Mouse (Mus musculus): Measurements from ENCODE around the gene Cdk6. TPM values are rescaled to one million over a fixed set of nuclear protein-coding genes. Genes with fewer than 3 reads are reported as not detected.
"Not testable (repeated sequence)": the region's sequence is repeated elsewhere in the genome, so short reads cannot be mapped to it uniquely, and the experiment has no call there.

The Cdk6 gene
- total RNA-seq, 1 experiment: 34.1 TPM

- Histone ChIP-seq H3K36me3 (ENCODE audit: control insufficient read depth, insufficient read depth, low read length, poor library complexity, severe bottlenecking) (no peaks in the 10 kb centered on the region; the same call in 1 of the 2 replicates), H3K9me3 (ENCODE audit: control insufficient read depth, insufficient read depth, low read depth, low read length) (no peaks in the 10 kb centered on the region), H3K4me1 (ENCODE audit: control insufficient read depth in 2 of 2, insufficient read depth in 2 of 2, low read length in 2 of 2, poor library complexity in 1 of 2) (no peaks in the 10 kb centered on the region), H3K9ac (ENCODE audit: insufficient read depth, low read depth, low read length, poor library complexity, severe bottlenecking) (no peak overlapping the region), H3K4me3 (ENCODE audit: insufficient read depth in 1 of 2, low read depth in 1 of 2, low read length in 2 of 2, poor library complexity in 1 of 2, severe bottlenecking in 1 of 2) (no peak overlapping the region), H3K27ac (ENCODE audit: insufficient read depth, low read depth, low read length, poor library complexity, severe bottlenecking) (no peak overlapping the region)
- DNase-seq (ENCODE audit: low read depth, low spot score): no peak
- in situ Hi-C loops (cut with MboI; ENCODE audit: low sequenced_read_pairs in 2 of 2, unreplicated experiment in 2 of 2): no loop called here
- no peak for TF ChIP-seq ZC3H11A (IDR thresholded peaks at IDR 0.05; ENCODE audit: borderline replicate concordance, low read depth, low read length)
- TF ChIP-seq ZNF384 (IDR thresholded peaks at IDR 0.05; ENCODE audit: low read depth, low read length): no peak
Observed at GRCm38 (mm10) chr5:3420832-3421228, 79.5 kb downstream of the Cdk6 start.

- DNase-seq (ENCODE audit: low read depth, low spot score); in situ Hi-C loops (cut with MboI; ENCODE audit: low sequenced_read_pairs in 2 of 2, unreplicated experiment in 2 of 2); H3K4me1 ChIP-seq (ENCODE audit: control insufficient read depth in 2 of 2, insufficient read depth in 2 of 2, low read length in 2 of 2, poor library complexity in 1 of 2); H3K4me3 ChIP-seq (ENCODE audit: insufficient read depth in 1 of 2, low read depth in 1 of 2, low read length in 2 of 2, poor library complexity in 1 of 2, severe bottlenecking in 1 of 2); H3K27ac ChIP-seq (ENCODE audit: insufficient read depth, low read depth, low read length, poor library complexity, severe bottlenecking); H3K36me3 ChIP-seq (ENCODE audit: control insufficient read depth, insufficient read depth, low read length, poor library complexity, severe bottlenecking); H3K9ac ChIP-seq (ENCODE audit: insufficient read depth, low read depth, low read length, poor library complexity, severe bottlenecking); H3K9me3 ChIP-seq (ENCODE audit: control insufficient read depth, insufficient read depth, low read depth, low read length): not testable (repeated sequence)
Observed at GRCm38 (mm10) chr5:3433131-3433700, 91.9 kb downstream of the Cdk6 start.

- H3K9me3 ChIP-seq (ENCODE audit: control insufficient read depth, insufficient read depth, low read depth, low read length); H3K4me3 ChIP-seq (ENCODE audit: insufficient read depth in 1 of 2, low read depth in 1 of 2, low read length in 2 of 2, poor library complexity in 1 of 2, severe bottlenecking in 1 of 2); H3K9ac ChIP-seq (ENCODE audit: insufficient read depth, low read depth, low read length, poor library complexity, severe bottlenecking); in situ Hi-C loops (cut with MboI; ENCODE audit: low sequenced_read_pairs in 2 of 2, unreplicated experiment in 2 of 2); DNase-seq (ENCODE audit: low read depth, low spot score); H3K27ac ChIP-seq (ENCODE audit: insufficient read depth, low read depth, low read length, poor library complexity, severe bottlenecking); H3K4me1 ChIP-seq (ENCODE audit: control insufficient read depth in 2 of 2, insufficient read depth in 2 of 2, low read length in 2 of 2, poor library complexity in 1 of 2); H3K36me3 ChIP-seq (ENCODE audit: control insufficient read depth, insufficient read depth, low read length, poor library complexity, severe bottlenecking): not testable (repeated sequence)
Observed at GRCm38 (mm10) chr5:3434105-3434504, 92.8 kb downstream of the Cdk6 start.

GRCm38 (mm10) chr5:3438453-3439003, 97.2 kb downstream of the Cdk6 start:
- H3K9me3 ChIP-seq (ENCODE audit: control insufficient read depth, insufficient read depth, low read depth, low read length); H3K9ac ChIP-seq (ENCODE audit: insufficient read depth, low read depth, low read length, poor library complexity, severe bottlenecking); DNase-seq (ENCODE audit: low read depth, low spot score); H3K4me3 ChIP-seq (ENCODE audit: insufficient read depth in 1 of 2, low read depth in 1 of 2, low read length in 2 of 2, poor library complexity in 1 of 2, severe bottlenecking in 1 of 2); H3K36me3 ChIP-seq (ENCODE audit: control insufficient read depth, insufficient read depth, low read length, poor library complexity, severe bottlenecking); H3K27ac ChIP-seq (ENCODE audit: insufficient read depth, low read depth, low read length, poor library complexity, severe bottlenecking); in situ Hi-C loops (cut with MboI; ENCODE audit: low sequenced_read_pairs in 2 of 2, unreplicated experiment in 2 of 2); H3K4me1 ChIP-seq (ENCODE audit: control insufficient read depth in 2 of 2, insufficient read depth in 2 of 2, low read length in 2 of 2, poor library complexity in 1 of 2): not testable (repeated sequence)

GRCm38 (mm10) chr5:3439386-3439785, 98.1 kb downstream of the Cdk6 start:
- H3K4me1 ChIP-seq (ENCODE audit: control insufficient read depth in 2 of 2, insufficient read depth in 2 of 2, low read length in 2 of 2, poor library complexity in 1 of 2); DNase-seq (ENCODE audit: low read depth, low spot score); H3K9me3 ChIP-seq (ENCODE audit: control insufficient read depth, insufficient read depth, low read depth, low read length); H3K36me3 ChIP-seq (ENCODE audit: control insufficient read depth, insufficient read depth, low read length, poor library complexity, severe bottlenecking); H3K27ac ChIP-seq (ENCODE audit: insufficient read depth, low read depth, low read length, poor library complexity, severe bottlenecking); in situ Hi-C loops (cut with MboI; ENCODE audit: low sequenced_read_pairs in 2 of 2, unreplicated experiment in 2 of 2); H3K9ac ChIP-seq (ENCODE audit: insufficient read depth, low read depth, low read length, poor library complexity, severe bottlenecking); H3K4me3 ChIP-seq (ENCODE audit: insufficient read depth in 1 of 2, low read depth in 1 of 2, low read length in 2 of 2, poor library complexity in 1 of 2, severe bottlenecking in 1 of 2): not testable (repeated sequence)

- H3K36me3 ChIP-seq (ENCODE audit: control insufficient read depth, insufficient read depth, low read length, poor library complexity, severe bottlenecking); in situ Hi-C loops (cut with MboI; ENCODE audit: low sequenced_read_pairs in 2 of 2, unreplicated experiment in 2 of 2); H3K9me3 ChIP-seq (ENCODE audit: control insufficient read depth, insufficient read depth, low read depth, low read length); H3K4me3 ChIP-seq (ENCODE audit: insufficient read depth in 1 of 2, low read depth in 1 of 2, low read length in 2 of 2, poor library complexity in 1 of 2, severe bottlenecking in 1 of 2); H3K9ac ChIP-seq (ENCODE audit: insufficient read depth, low read depth, low read length, poor library complexity, severe bottlenecking); H3K27ac ChIP-seq (ENCODE audit: insufficient read depth, low read depth, low read length, poor library complexity, severe bottlenecking); DNase-seq (ENCODE audit: low read depth, low spot score); H3K4me1 ChIP-seq (ENCODE audit: control insufficient read depth in 2 of 2, insufficient read depth in 2 of 2, low read length in 2 of 2, poor library complexity in 1 of 2): not testable (repeated sequence)
Observed at GRCm38 (mm10) chr5:3442524-3442923, 101.2 kb downstream of the Cdk6 start.

GRCm38 (mm10) chr5:3451233-3451632, 109.9 kb downstream of the Cdk6 start:
- H3K4me1 ChIP-seq (ENCODE audit: control insufficient read depth in 2 of 2, insufficient read depth in 2 of 2, low read length in 2 of 2, poor library complexity in 1 of 2); H3K36me3 ChIP-seq (ENCODE audit: control insufficient read depth, insufficient read depth, low read length, poor library complexity, severe bottlenecking); in situ Hi-C loops (cut with MboI; ENCODE audit: low sequenced_read_pairs in 2 of 2, unreplicated experiment in 2 of 2); H3K4me3 ChIP-seq (ENCODE audit: insufficient read depth in 1 of 2, low read depth in 1 of 2, low read length in 2 of 2, poor library complexity in 1 of 2, severe bottlenecking in 1 of 2); H3K27ac ChIP-seq (ENCODE audit: insufficient read depth, low read depth, low read length, poor library complexity, severe bottlenecking); H3K9me3 ChIP-seq (ENCODE audit: control insufficient read depth, insufficient read depth, low read depth, low read length); H3K9ac ChIP-seq (ENCODE audit: insufficient read depth, low read depth, low read length, poor library complexity, severe bottlenecking); DNase-seq (ENCODE audit: low read depth, low spot score): not testable (repeated sequence)

GRCm38 (mm10) chr5:3453946-3454345, 112.7 kb downstream of the Cdk6 start:
- in situ Hi-C loops (cut with MboI; ENCODE audit: low sequenced_read_pairs in 2 of 2, unreplicated experiment in 2 of 2): not testable (repeated sequence)
- DNase-seq (ENCODE audit: low read depth, low spot score): peak; percentile 46

More at GRCm38 (mm10) chr5:3453946-3454345, 112.7 kb downstream of the Cdk6 start:
- not testable (repeated sequence) for H3K4me3 ChIP-seq (ENCODE audit: insufficient read depth in 1 of 2, low read depth in 1 of 2, low read length in 2 of 2, poor library complexity in 1 of 2, severe bottlenecking in 1 of 2); H3K9me3 ChIP-seq (ENCODE audit: control insufficient read depth, insufficient read depth, low read depth, low read length); H3K4me1 ChIP-seq (ENCODE audit: control insufficient read depth in 2 of 2, insufficient read depth in 2 of 2, low read length in 2 of 2, poor library complexity in 1 of 2); H3K27ac ChIP-seq (ENCODE audit: insufficient read depth, low read depth, low read length, poor library complexity, severe bottlenecking); H3K9ac ChIP-seq (ENCODE audit: insufficient read depth, low read depth, low read length, poor library complexity, severe bottlenecking); H3K36me3 ChIP-seq (ENCODE audit: control insufficient read depth, insufficient read depth, low read length, poor library complexity, severe bottlenecking)
